Mouse (Mus musculus): ENCODE data around the gene Rxrg.

DNA sequence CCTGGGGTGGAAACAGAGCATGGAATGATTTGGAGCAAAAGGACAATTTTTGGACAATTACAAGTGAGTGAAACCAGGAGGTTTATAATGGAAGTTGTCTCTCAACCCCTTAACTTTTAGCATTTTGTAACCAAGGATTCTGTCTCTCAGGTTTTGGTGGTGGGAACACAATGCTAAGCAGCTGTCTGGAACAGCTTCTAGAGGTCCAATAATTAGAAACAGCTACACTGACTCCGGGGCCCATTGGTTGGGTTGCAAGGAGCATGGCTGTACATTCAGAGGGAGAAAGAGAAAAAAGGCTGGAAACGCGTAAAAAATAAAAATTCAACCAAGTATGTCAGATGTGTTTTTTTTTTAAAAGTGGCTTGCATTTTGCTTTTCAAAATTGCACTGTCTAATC is 50.5 kb downstream of the Rxrg start:
- TF ChIP-seq CTCF (IDR thresholded peaks at IDR 0.05; ENCODE audit: borderline replicate concordance, insufficient read depth, low read depth, low read length) (no peak), POLR2A (IDR thresholded peaks at IDR 0.05; ENCODE audit: borderline replicate concordance, insufficient read depth, low read length) (no peak)
